Mouse (Mus musculus) v-Abl transformed pro-B cells (cell line): ENCODE data around the gene Cdc26.

ENCODE experiments used
- in situ Hi-C, 2 experiments: fragments of 400-800 bp; cut with MboI; formaldehyde crosslinking; loops; one replicate each; pipeline ENCODE4 v1.15.1; 2025; ENCODE audit not compliant: unreplicated experiment in 2 of 2

The Cdc26 gene

GRCm38 (mm10) chr4:62407730-62408582 lies 486 bp downstream of the Cdc26 start:
- in situ Hi-C loops = loop anchor here in 1 of 2 experiments (10.0 kb wide), 1 partner anchor 123 kb away; no protein-coding TSS in a partner anchor

GRCm38 (mm10) chr4:62406133-62406532 lies 2.3 kb downstream of the Cdc26 start:
- in situ Hi-C loops = loop anchor here in 1 of 2 experiments (10.0 kb wide), 1 partner anchor 121 kb away; no protein-coding TSS in a partner anchor

- in situ Hi-C loops = no loop called here
Measured at GRCm38 (mm10) chr4:62398956-62399355, 9.5 kb downstream of the Cdc26 start.

GRCm38 (mm10) chr4:62397616-62398365 lies 10.7 kb downstream of the Cdc26 start:
- in situ Hi-C loops = no loop called here

DNA sequence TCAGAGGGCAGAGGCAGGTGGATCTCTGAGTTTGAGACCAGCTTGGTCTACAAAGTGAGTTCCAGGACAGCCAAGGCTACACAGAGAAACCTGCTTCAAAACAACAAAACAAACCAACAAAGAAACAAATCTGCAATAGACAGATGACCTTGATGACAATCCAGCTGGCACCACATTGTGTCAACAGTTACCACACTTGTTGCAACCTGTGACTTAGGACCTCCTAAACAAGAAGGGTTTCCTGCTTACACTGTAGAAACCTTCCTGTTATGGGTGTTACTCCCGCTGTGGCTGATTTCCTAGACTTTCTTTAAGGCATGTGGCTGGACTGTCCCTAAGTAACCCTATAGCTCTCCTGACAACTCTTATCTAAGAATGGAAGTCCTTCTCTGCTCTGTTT lies 12.6 kb downstream of the Cdc26 start:
- in situ Hi-C loops = no loop called here

- in situ Hi-C loops = no loop called here
Measured at GRCm38 (mm10) chr4:62393459-62393858, 15.0 kb downstream of the Cdc26 start.

- in situ Hi-C loops = no loop called here
Measured at GRCm38 (mm10) chr4:62391892-62392291, 16.6 kb downstream of the Cdc26 start.

- in situ Hi-C loops = no loop called here
Measured at GRCm38 (mm10) chr4:62389592-62390512, 18.6 kb downstream of the Cdc26 start.

- in situ Hi-C loops = no loop called here
Measured at GRCm38 (mm10) chr4:62385439-62385838, 23.0 kb downstream of the Cdc26 start.

DNA sequence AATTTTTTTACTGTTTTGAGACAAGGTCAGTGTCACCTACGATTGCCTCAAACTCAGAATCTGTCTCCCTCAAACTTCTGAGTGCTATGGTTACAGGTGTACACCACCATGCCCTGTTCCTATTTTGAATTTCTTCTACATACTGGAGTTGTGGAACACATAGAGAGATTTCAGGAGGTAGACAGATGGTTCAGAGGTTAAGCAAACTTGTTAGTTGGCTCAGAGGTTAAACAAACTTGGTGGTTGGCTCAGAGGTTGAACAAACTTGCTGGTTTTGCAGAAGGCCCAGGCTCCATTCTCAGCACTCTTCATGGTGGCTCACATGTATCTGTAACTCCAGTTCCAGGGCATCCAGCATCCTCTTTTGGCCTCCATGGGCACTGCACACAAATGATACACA lies 24.3 kb downstream of the Cdc26 start:
- in situ Hi-C loops = no loop called here

DNA sequence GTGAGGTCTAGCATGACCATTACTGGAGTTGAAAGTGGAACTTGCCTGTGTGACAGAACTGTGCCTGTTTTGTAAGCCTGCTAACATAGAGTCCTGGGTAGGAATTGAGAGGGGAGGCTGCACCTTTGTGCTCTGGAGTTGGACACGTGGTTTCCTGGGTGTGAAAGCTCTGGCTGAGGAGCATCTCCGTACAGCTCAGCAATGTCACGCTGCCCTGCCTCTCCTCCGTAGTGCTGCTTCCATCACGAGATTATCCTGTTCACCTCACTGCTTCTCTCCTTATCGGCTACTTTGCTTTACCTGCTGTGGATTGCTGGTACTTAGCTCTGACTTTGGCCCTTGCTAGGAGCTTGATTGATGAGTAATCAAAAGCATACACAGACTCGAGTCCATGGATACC lies 24.7 kb downstream of the Cdc26 start:
- in situ Hi-C loops = no loop called here

DNA sequence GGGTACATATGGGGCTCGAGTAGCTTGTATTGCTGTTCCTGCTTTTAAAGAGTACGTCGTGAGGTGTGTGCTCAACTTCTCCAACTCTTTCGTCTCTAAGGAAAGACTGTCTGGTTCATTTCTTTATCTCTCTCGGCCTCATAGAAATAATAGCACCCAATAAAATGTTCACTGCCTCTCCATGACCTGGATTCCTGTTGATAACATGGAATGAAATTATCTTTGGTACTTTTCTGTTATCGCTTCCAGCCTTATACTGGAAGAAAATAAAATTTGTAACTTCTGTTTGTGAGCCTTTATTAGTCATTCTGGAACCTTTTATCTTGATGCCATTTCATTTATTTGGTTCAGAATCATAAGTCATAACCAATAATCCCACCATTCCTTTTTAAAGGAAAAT lies 25.2 kb downstream of the Cdc26 start:
- in situ Hi-C loops = no loop called here

GRCm38 (mm10) chr4:62379724-62380381 lies 28.6 kb downstream of the Cdc26 start:
- in situ Hi-C loops = no loop called here

DNA sequence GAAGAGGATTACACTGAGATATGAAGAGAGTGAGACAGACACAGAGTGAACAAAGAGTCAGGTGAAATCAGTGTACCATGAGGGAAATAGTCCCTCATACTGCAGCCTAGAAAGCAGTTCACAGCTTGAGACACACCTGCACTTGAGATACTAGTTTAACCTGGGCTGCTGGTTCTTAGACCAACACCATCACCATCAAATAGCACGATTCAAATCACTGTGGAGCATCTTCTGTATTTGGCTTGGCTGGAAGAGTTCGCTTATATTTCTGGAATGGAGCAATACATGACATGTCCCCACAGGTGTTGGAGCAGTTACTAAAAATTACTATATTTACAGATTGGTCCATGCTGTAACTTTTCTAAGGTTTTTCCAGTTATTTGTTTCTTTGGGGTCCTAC lies 32.3 kb downstream of the Cdc26 start:
- in situ Hi-C loops = no loop called here

DNA sequence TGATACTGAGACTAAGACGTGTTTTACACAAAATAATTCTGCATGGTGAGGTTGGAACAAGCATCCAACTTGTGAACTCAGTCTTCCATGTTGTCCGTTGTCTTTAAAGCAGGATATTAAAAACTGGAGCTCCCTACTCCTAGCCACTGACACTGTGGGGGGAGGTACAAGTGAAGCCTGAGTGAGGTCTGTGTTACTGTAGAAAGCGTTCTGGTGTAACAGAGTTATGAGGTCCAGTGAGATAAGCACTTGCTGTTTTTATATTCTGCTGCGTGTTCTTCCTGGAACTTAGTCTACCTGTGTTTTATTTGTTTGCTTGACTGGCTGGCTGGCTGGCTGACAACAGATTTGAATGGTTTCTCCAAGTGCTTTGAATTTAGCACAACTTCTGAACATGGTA lies 34.1 kb downstream of the Cdc26 start:
- in situ Hi-C loops = loop anchor here in 1 of 2 experiments (25.0 kb wide), 1 partner anchor 1013 kb away; no protein-coding TSS in a partner anchor

GRCm38 (mm10) chr4:62373668-62374067 lies 34.8 kb downstream of the Cdc26 start:
- in situ Hi-C loops = loop anchor here in 1 of 2 experiments (25.0 kb wide), 1 partner anchor 1014 kb away; no protein-coding TSS in a partner anchor

DNA sequence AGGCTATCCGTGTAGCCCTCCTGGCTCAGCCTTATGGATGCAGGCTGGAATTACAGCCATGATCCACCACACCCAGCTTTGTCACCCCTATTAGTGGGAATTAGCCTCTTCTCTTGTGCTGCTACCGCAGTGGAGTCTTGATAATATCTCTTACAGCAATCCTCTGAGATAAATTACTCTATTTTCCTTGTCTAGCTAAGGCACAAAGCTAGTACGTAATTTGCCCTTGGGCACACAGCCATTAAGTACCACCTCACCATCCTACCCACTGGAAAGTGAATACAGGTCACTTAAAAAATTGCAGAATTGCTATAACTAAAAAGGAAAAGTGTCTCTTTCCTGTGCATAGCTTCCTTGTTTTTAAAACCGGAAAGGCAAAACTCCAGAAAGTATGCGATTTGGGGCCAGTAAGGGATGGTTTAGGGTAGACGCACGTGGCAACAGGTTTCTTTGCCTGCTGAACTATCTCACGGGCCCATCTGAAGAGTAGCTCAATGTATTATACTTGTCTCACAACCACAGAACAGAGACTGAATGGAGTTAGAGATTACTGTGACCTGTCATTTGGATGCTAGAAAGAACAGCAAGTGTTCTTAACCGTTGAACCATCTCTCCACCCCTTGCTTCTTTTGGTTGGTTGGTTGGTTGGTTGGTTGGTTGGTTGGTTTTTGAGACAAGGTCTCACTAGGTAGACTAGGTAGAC lies 35.5 kb downstream of the Cdc26 start:
- in situ Hi-C loops = loop anchor here in 1 of 2 experiments (25.0 kb wide), 1 partner anchor 1014 kb away; no protein-coding TSS in a partner anchor

- in situ Hi-C loops = loop anchor here in 1 of 2 experiments (25.0 kb wide), 1 partner anchor 1015 kb away; no protein-coding TSS in a partner anchor
Measured at GRCm38 (mm10) chr4:62372410-62372809, 36.0 kb downstream of the Cdc26 start.

- in situ Hi-C loops = loop anchor here in 1 of 2 experiments (25.0 kb wide), 1 partner anchor 1018 kb away; no protein-coding TSS in a partner anchor
Measured at GRCm38 (mm10) chr4:62369091-62369490, 39.4 kb downstream of the Cdc26 start.
